Mouse (Mus musculus) brain, adult 2 months (tissue): ENCODE results near the gene P3h2.
A peak's percentile ranks its signal among the peaks of the same experiment; 100 is the strongest.

Experiments used
- DNase-seq: peaks from one replicate; pipeline ENCODE4 v3.0.0; 2011; ENCODE audit warnings: low read depth, low spot score

P3h2 gene

DNA sequence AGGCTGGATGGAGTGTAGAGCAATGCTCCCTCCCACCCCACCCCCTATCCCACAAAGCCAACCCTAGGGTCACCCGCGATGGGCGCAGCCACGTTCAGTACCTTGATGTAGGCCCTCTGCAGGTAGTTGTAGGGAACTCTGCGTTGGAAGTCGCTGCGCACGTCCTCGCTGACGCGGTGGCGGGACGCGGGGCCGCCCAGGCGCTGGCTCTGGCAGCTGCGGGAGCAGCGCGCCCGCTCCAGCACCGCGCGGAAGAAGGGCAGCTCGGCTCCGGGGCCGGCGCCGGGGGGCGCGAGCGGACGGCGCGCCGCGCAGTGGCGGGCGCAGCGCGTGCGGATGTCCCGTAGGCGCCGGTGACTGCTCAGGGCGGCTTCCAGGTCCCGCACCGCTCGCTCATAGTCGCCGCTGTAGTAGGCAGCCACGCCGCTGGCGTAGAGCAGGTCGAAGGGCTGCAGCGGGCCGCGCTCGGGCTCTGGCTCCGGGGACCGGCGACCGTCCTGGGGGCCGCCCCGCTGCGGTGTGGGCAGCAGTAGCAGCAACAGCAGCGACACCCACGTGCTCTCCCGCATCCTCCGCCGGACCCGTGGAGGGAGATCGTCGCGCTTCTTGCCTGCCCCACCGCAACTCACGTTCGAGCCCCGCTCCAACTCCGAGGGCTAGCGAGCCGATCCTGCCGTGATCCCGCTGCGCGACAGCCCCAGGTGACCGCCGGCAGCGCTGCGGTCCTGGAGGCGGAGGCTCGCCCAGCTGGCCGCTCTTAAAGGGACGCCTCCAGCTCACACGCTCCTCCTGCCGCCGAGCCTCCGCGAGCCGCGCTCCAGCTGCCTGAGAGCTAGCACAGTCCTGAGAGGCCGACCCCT, at the start of gene P3h2:
P3h2 (minus strand) TSS at position 670 of the 860 bp plus-strand sequence.
- DNase-seq: peak; percentile 77

DNA sequence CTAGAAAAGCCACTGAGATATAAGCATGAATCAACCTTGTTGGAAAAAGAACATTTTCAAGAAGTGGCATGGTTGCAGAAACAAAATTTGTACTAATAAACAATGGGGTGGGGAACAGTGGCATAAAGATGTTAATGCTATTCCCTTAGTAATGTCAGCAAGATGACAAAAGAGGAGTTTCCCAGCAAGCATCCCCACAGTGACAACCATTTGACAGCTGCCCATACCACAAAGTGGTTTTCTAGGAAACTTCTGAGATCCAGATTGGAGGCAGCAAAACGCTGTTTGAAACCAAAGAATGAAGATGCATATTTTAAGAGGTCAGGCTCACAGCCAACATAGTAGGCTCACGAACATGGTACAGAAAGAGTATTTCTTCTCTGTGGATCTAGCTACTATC, 46.7 kb upstream of the P3h2 start:
- no peak for DNase-seq

DNA sequence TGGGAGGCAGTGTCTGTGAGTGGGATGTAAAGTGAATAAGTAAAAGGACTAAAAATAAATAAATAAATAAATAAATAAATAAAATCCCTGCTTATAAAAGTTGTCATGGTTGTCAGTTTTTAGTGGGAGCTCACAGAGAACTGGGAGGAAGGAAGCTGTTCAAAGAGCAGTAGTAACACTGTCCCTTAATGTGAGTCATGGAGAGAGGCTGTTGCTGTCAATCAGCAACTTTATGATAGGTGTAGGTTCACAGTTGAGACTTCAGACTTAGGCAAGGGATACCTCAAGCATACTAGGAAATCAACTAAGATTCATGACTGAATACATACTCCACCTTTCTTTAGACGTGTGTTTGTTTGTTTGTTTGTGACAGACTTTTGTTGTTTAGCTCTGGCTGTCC, 45.4 kb upstream of the P3h2 start:
- no peak for DNase-seq

DNA sequence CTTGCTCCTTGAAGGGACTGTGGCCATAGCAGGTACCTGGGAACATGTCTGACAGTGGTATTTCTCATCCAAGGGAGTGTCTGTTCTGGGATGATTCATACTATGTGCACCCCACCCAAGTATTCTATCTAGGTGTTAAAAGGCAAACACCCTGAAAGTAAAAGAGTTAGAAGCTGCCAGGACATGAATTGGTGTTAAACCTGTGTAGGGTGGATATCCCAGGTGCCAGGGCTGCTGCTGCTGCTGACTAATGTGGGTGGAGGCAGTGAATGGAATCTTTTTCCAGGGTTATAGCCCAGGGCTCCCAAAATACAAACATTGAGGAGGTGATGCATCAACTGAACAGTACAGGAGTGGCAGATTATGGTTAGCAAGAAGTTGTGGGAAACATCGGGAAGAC, 41.3 kb upstream of the P3h2 start:
- DNase-seq: no peak

DNA sequence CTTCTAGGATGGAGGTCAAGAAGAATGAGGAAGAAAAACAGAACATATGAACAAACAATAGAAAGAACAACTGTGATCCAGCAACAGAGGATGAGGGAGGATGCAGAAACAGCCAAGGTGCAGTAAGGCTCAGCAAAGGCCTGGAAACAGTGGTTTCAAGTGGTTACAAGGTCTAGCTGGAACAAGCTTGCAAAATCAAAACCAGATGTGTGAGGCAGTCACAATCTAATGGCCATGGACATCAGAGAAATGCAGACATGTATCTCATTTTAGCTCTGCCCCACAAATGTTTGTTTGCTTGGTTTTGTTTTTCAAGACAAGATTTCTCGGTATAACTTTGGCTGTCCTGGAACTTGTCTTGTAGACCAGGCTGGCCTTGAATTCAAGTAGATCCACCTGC, 25.5 kb upstream of the P3h2 start:
- DNase-seq: no peak

DNA sequence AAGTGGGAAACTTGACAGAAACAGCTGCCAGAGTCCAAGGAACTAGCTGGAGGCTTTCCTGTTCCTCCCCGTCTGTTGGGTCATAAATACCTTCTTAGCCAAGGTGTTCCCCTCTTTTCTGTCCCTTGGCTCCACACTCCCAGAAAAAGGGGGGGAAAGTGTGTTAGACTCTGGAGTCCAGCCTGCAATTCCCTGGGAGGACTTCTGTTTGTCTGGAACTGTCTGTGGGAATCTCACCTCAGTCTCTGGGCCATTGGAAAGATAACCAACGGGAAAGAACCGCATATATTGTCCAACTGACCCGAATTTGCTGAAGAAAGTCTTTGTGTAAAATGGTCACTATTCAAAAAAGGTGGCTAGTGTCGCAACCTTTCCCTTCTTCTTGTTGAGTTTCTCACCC, 1.0 kb upstream of the P3h2 start:
- no peak for DNase-seq

DNA sequence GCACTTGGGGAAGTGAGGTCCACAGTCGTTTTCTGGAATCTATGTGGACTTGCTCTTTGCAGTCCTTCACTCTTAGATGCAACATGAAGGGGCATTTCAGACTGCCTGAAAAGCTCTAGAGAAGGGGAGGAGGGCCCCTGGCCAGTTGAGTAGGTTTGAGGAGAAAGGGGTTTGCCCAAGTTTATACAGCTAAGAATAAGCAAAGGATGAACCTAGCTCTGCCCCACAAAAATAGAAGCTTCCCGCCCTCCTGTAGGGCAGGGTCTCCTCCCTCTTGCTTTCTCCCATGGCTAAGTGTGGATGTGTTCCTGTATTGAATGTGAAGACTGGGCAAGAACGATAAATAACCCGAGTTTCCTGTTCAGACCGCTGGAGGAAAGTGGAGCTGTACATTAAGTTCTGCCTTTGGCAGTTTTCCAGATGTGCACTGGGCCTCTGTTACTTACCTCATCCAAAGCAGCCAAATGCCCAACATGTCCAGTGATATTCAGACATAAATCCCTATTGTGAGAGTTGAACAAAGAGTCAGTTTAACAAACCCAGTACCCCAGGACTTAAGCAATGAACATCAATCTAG, 545 bp upstream of the P3h2 start:
- peak; percentile 25 for DNase-seq

DNA sequence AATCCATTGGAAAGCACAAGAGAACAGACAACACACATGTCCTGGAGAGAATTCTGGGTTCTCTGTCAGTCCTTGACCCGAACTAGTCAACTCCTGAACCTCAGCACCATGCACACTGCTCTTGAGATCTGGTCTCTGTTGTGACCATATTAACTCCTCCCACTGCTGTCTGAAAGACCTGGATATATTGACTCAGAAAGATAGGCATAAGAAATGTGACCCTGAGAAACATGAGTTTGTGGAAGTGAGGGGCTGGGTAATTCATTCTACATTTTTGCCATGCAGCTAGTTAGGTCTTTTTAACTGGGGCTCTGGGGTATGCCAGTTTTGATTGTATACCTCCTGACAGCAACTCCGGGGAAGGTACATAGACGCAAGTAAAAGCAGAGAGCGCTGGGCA, 1.3 kb downstream of the P3h2 start:
- DNase-seq: no peak

DNA sequence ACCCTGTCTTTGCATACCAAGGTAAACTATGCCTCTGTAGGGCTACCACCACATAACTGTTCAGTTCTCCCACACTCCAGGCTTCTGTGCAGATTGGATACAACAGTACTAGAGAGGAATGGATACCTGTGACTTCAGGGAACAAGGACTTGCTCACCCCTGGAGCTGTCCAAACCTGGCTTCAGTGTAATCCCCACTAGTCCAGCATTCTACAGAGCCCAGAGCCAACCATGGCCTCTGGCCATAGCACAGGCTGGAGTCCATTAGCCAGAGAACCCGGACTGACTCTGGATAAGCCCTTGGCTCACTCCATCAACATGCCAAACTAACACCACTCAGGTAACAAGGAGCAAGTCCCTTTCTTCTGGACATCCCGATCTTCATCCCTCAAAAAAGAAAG, 2.7 kb downstream of the P3h2 start:
- no peak for DNase-seq

DNA sequence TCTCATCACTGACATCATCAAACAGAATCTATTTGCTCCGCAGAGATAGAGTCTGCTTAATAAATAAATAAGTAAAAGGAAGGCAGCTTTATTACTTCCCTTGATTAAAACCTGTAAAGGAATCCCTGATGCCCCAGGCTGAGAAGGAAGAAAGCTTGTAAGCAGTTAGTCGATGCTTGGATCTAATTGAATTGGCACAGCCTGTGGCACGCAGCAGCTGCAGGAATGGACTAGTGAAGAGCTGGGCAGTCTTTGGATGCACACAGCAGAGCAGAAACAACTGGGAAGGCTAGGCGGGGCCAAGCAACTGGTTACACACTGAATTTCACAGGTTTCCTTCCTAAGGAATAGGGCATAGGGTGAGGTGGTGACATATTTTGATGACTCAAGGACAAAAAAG, 5.4 kb downstream of the P3h2 start:
- DNase-seq: no peak

DNA sequence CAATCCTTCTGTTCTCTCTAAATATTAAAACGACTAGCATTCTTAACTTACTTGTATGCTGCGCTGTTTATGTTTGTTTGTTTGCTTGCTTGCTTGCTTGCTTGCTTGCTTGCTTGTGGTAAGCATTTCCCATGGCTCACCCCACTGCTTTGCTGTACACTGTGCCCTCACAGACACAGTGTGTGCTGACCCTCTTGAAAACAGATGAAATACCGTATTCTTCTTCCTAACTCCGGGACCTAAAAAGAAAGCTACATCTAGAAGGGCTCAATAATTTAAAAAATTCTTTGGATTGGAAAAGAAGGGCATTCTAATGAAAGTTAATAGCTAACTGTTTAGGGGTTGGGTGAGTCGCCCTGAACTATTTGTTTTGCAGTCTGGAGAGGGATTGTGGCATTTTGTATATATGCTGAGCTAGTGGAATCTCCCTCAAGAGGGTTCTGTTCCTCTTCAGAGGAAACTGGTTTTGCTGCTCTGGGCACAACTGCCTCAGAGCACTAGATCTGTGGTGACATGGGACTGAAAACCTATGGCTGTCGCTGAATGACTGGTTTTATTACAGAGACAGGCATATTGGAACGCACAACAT, 9.8 kb downstream of the P3h2 start:
- no peak for DNase-seq

DNA sequence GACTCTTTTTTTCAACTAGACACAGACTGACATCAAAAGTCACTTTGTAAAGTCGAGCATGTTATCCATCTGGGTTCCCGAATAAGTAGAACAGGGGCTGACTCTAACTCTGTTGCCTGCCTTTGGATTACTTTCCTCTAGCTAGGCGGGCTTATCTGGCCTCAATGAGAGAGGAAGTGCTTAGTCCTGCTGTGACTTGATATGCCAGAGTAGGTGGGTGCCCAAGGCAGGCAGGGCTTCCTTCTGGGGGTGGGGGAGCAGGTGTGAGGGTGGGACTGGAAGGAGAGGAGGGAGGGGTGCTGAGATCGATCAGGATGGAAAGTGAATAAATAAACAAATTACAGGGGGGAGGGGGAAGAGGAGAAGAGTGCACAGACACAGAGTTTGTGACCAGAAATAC, 11.7 kb downstream of the P3h2 start:
- no peak for DNase-seq

DNA sequence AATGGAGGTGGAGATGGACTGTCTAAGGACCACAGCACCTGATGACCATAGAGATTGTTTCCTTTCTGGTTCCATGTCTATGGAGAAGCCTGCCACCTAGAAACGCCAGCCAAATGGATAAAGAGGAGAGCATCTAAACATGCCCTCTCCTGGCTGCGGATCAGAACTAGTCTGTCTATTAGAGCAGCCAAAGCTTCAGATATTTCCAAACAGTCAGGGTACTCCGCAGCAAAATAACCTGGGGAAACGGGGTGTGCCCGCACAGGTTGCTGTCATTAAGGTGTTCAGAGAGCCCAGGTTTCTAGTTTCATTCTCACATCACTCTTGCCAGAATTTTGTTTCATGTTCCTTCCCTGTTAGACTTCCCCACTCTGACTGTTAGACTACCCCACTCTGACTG, 16.6 kb downstream of the P3h2 start:
- no peak for DNase-seq

DNA sequence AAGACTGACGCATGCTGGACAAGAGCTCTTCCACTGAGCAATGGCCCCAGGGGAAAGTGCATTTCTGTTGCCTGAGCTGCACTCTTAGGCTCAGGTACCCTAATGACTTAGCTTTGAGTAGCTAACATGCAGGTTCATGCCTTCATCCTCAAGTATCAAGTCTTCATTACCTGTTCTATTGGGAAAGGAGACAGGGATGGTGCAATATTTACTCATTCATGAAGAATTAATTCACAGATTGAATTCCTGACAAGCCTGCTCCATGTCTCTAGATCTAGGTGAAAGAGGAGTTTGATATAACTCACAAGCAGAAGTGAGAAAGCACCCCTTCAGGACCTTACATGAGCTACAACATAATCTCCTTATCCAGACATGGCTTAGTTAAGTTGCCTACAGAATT, 17.3 kb downstream of the P3h2 start:
- DNase-seq: no peak

DNA sequence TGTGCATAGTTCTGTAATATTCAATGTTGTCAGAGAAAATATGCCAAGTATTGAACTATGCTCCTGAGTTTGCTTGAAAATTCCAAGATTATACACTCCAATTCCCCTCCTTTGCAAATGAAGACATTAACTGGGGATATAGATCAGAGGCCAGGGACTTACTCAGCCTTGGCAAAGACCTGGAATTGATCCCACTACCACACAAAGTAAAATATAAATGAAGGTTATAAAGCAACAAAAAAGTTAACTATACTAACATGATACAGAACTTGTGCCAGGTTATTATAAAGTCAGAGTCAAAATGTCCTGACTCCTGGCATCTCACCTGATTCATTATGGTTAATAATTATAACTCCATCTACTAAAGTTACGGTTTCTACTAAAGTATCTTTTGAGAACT, 18.6 kb downstream of the P3h2 start:
- DNase-seq: no peak

DNA sequence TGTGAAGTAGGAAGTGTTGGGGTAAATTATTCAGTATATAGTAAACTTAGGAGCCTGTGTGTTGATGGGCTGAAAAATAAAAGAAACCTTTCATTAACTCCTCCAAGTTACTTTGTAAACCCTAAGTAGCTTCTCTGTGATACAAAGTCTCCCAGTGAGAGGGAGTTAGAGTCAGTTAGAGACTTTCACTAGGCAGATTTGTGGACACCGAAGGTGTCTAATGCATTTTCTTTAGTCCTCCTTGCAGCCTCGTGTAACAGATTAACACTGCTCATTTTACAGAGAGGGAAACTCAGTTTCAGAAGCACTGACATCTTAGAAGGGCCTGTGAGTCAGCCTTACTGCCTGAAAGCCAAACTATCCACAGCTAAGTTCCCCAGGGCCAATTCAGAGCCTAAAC, 20.4 kb downstream of the P3h2 start:
- no peak for DNase-seq

DNA sequence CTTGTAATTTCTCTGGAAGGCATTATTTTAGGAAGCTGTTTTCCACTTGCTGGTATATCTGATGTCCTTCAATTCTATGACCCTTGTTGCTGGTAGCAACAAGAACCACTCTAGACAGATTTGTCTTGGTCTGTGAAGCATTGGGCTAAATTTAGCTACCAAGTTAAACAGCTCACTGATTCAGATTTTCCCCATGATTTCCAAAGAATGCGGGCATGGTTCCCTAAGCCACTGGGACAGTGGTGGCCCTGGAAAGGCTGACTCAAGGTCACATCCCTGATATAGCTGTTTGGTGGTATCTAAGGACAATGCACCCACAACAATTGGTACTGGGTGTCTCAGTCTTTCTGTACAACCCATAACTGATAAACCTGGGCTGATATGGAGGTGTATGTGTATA, 22.8 kb downstream of the P3h2 start:
- peak; percentile 37 for DNase-seq

DNA sequence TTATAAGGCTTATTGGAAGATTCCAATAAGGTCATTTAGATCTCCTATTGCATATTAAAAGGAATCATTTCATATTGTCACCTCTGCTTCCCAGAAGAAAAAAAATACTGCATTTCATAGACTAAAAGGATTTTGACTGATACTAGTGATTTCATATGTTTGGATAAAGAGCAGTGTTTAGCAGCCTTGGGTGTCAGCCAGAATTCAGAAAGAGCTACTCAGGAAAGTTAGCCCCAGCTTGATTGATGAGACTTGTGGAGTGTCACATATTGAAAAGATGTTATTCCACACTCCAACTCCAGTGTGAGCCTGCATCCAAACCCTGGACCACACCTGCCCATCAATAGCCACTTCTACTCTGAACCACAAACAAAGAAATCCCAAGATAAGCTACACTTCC, 23.2 kb downstream of the P3h2 start:
- DNase-seq: no peak

DNA sequence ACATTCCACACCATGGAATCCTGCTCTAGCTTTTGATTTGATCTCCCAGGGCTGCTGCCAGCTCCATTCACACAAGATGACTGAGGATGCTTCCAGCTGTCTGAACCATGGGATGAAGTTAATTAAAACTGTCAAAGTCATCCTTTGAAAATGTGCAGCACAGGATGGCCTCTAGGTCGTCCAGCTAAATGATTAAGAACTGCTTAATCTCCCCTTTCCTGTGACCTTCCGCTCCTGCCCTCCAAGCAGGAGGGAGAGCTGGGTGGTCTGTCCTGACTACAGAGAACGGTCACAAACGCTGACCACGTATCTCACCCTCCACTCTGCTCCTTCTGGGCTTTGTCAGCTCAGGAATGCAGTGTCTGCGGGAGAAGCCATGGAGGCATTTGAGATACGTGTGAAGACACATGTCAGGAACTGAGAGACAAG, 26.6 kb downstream of the P3h2 start:
- DNase-seq: no peak

DNA sequence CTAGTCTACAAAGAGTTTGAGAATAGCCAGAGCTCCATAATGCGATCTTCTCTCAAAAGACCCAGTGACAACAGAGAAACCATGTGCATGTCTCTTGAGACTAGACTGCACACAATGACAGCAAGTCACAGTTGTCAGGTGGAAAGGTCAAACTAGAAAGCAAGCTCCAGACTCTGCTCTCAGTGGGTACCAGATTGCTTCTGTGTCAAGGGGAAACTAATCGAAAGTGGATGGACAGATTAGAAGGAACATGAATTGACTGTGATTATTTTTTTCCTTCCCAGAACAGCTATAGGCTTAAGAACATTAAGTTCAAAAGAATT, 27.5 kb downstream of the P3h2 start:
- no peak for DNase-seq

DNA sequence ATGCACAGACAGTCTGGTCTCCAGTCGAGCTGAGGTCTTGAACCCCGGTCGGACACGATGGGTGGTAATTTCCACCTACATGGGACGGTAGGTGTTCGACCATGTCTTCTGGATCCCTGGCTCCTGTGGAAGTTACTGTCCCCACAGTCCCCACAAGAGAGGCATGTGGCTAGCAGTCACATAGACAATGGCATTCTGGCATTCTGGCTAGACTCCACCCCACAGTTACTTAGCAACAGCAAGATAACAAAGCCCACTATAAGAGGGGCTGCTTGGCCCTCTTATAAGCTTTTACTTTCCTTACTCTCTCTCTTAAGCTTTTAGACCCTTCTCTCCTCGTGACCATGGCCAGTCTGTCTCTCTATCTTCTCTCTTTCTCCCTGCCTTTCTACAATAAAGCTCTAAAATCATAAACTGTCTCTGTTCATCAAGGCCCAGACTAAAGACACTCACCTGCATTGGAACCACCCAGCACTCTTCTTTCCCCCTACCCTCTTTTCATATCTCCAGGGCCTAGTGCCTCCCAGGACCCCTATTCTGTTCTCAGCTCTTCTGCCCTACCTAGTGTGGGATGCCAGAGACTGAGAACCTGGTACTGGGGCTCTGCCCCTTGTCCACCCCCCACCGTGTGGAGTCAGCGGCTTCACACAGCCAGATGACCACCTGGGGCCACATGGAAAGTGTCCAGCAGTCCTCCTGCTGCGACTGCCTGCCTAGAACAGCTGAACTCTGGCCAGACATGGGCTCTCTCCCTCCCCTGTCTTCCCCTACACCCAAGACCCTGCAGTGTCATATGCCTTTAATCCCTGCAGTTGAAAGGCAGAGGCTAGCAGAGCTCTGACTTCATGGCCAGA, 28.1 kb downstream of the P3h2 start:
- no peak for DNase-seq

DNA sequence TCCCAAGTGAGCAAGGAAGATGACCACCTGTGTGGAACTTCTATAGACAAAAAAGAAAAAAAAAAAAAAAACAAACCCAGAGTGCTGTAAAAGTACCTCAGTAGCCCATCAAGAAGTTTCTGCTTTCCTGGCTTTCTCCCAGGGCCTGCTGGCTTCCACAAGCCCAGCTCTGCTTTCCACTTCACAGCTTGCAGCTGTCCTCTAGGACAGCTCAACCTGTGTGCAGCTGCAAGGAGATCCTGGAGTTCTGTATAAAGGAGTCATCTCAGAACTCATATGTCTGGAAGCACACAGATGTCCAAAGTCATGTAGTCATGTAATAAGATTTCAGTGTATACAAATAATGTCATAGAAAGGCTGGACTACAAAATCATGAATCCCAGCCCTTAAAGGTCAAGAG, 30.5 kb downstream of the P3h2 start:
- DNase-seq: no peak
